In the genomic region with DNA sequence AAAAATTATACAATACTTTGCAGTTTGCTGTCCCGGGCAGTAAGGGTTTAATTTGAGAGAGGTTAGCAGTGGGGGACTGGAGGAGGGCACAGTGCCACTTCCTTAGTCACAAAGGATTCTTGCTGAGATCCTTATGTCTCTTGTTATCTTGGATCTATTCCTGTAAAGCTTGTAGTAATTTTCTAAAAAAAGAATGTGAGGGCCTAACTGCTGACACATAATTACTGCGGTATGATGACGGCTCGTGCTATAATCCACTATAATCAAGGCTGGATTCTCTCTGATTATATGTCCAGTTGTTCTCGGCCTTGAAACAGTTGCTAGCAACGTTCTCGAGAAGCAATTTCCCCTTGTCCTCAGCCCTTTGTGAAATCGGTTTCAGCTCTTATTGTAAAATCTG, we compare ENCODE assay signal across 15 mouse cellular contexts. TPM values are rescaled to one million over a fixed set of nuclear protein-coding genes. Genes with fewer than 3 reads are reported as not detected.
DNase-seq lines count a peak whose midpoint lies in the region; ATAC-seq and TF ChIP-seq lines count a peak whose summit lies in the region.
"Had no signal": no experiment of that assay in that cellular context is flagged by ENCODE, and none has a peak within 500 bp of the region (broad histone marks: within the 10 kb centered on the region; RNA-seq: fewer than 3 reads in every experiment).

No protein-coding gene starts in this region.

- no peaks in the 10 kb centered on the region for H3K36me3 ChIP-seq in forebrain, embryonic 14.5 days (ENCODE audit: control insufficient read depth, insufficient read depth, low read length)
- H3K36me3 ChIP-seq in forebrain, embryonic 15.5 days = no peaks in the 10 kb centered on the region
- no peaks in the 10 kb centered on the region for H3K36me3 ChIP-seq in lung, embryonic 15.5 days
- H3K36me3 ChIP-seq: liver, embryonic 15.5 days; midbrain, embryonic 10.5 days had no signal

- TF ChIP-seq POLR2A in lung, adult 2 months (IDR thresholded peaks at IDR 0.05; ENCODE audit: borderline replicate concordance, extremely low read depth, low read depth, low read length) = no peak

- TF ChIP-seq CTCF in lung, adult 2 months (IDR thresholded peaks at IDR 0.05; ENCODE audit: insufficient read depth, low read length) = no peak

- no peak overlapping the region for H3K4me3 ChIP-seq in forebrain, embryonic 14.5 days (ENCODE audit: low read depth, low read length)
- H3K4me3 ChIP-seq in forebrain, embryonic 15.5 days = no peak overlapping the region
- H3K4me3 ChIP-seq in lung, embryonic 15.5 days = no peak overlapping the region
- H3K4me3 ChIP-seq in lung, adult 2 months (replicated peaks; ENCODE audit: extremely low read depth, low read depth, low read length) = no peak overlapping the region
- H3K4me3 ChIP-seq: gastrocnemius, adult 2 months; liver, embryonic 15.5 days; midbrain, embryonic 10.5 days had no signal

- no peak overlapping the region for H3K9ac ChIP-seq in forebrain, embryonic 14.5 days (ENCODE audit: low read length)
- H3K9ac ChIP-seq in forebrain, embryonic 15.5 days (replicated peaks) = no peak overlapping the region
- H3K9ac ChIP-seq in lung, embryonic 15.5 days = no peak overlapping the region
- H3K9ac ChIP-seq: liver, embryonic 15.5 days had no signal

- H3K27me3 ChIP-seq in forebrain, embryonic 14.5 days (replicated peaks; ENCODE audit: control insufficient read depth, insufficient read depth, low read length) = no peaks in the 10 kb centered on the region
- no peaks in the 10 kb centered on the region for H3K27me3 ChIP-seq in forebrain, embryonic 15.5 days
- no peaks in the 10 kb centered on the region for H3K27me3 ChIP-seq in lung, embryonic 15.5 days
- H3K27me3 ChIP-seq: liver, embryonic 15.5 days had no signal

- WGBS in forebrain, embryonic 14.5 days = 38% methylated on average over 8 of the region's 8 CpGs
- 34% methylated on average over 8 of the region's 8 CpGs for WGBS in forebrain, embryonic 15.5 days
- WGBS in lung, embryonic 15.5 days = 58% methylated on average over 8 of the region's 8 CpGs
- 64% methylated on average over 8 of the region's 8 CpGs for WGBS in lung, adult 2 months

- no peak overlapping the region for H3K27ac ChIP-seq in forebrain, embryonic 14.5 days (ENCODE audit: low read depth, low read length)
- H3K27ac ChIP-seq in forebrain, embryonic 15.5 days (replicated peaks) = no peak overlapping the region
- peak overlapping the region; percentile 47; the same call in 1 of the 2 replicates for H3K27ac ChIP-seq in lung, embryonic 15.5 days
- H3K27ac ChIP-seq: gastrocnemius, adult 2 months; kidney, postnatal 0 days; liver, embryonic 15.5 days; midbrain, embryonic 10.5 days had no signal

- no peaks in the 10 kb centered on the region for H3K4me1 ChIP-seq in forebrain, embryonic 14.5 days (ENCODE audit: control insufficient read depth, insufficient read depth, low read length)
- no peaks in the 10 kb centered on the region; the same call in 1 of the 2 replicates for H3K4me1 ChIP-seq in forebrain, embryonic 15.5 days
- H3K4me1 ChIP-seq in lung, embryonic 15.5 days = peaks cover 15% of the 10 kb centered on the region
- no peaks in the 10 kb centered on the region for H3K4me1 ChIP-seq in lung, adult 2 months (ENCODE audit: control insufficient read depth, insufficient read depth, low read length)
- H3K4me1 ChIP-seq: liver, embryonic 15.5 days; midbrain, embryonic 10.5 days had no signal

- no peak overlapping the region for H3K4me2 ChIP-seq in forebrain, embryonic 14.5 days (ENCODE audit: low read length)
- no peak overlapping the region for H3K4me2 ChIP-seq in forebrain, embryonic 15.5 days (replicated peaks)
- no peak overlapping the region for H3K4me2 ChIP-seq in lung, embryonic 15.5 days
- H3K4me2 ChIP-seq: liver, embryonic 15.5 days had no signal

- ATAC-seq in forebrain, embryonic 14.5 days = no peak
- ATAC-seq in forebrain, embryonic 15.5 days (replicated peaks) = no peak
- peak; percentile 12; the same call in 1 of the 2 replicates for ATAC-seq in lung, embryonic 15.5 days (ENCODE audit: borderline replicate concordance, extremely low read depth, low FRiP score, low TSS enrichment)
- ATAC-seq in megakaryocyte progenitor cell, adult 5-6 weeks (replicated peaks; ENCODE audit: poor library complexity) = no peak
- ATAC-seq: inflammation-experienced regulatory T-cells, adult 6 months had no signal

- no peaks in the 10 kb centered on the region for H3K9me3 ChIP-seq in forebrain, embryonic 14.5 days (replicated peaks; ENCODE audit: control insufficient read depth, low read length)
- H3K9me3 ChIP-seq in forebrain, embryonic 15.5 days = no peaks in the 10 kb centered on the region
- no peaks in the 10 kb centered on the region for H3K9me3 ChIP-seq in lung, embryonic 15.5 days
- H3K9me3 ChIP-seq: liver, embryonic 15.5 days; midbrain, embryonic 10.5 days had no signal

- peak; percentile 18 for DNase-seq in forebrain, embryonic 14.5 days (ENCODE audit: low spot score)
- DNase-seq in lung, adult 2 months = no peak
- DNase-seq in cerebellum, adult 9-11 months = peak; percentile 92
- peak; percentile 17 for DNase-seq in telencephalon, adult 2 months (ENCODE audit: low read depth, low spot score)
- no peak for DNase-seq in spleen, postnatal 14 days (ENCODE audit: low spot score in 2 of 2)
- DNase-seq: adrenal gland, postnatal 36 days; gastrocnemius, adult 2 months; heart, postnatal 36 days had no signal

RNA-seq across cellular contexts. Expression of gene 1190002N15Rik, which starts 44.4 kb away (rescaled TPM):
- 6.6 and 7.0 TPM in 2 replicates for polyA plus RNA-seq in forebrain, embryonic 14.5 days (2014; fragmentation: Nextera tagmentation; extraction: Ambion mirVana)
- 8.3 and 13.3 TPM in 2 replicates for polyA plus RNA-seq in forebrain, embryonic 15.5 days (2015; fragmentation: Nextera tagmentation; extraction: Ambion mirVana)
- 26.0 and 29.0 TPM in 2 replicates for polyA plus RNA-seq in lung, embryonic 15.5 days (2015; fragmentation: Nextera tagmentation; extraction: Ambion mirVana)
- 52.6 and 60.7 TPM in 2 replicates for polyA plus RNA-seq in lung, adult 2 months (2012; rRNA removed)
- total RNA-seq in megakaryocyte progenitor cell, adult 5-6 weeks (2015) = 24.0 and 24.6 TPM in 2 replicates
- 19.4 and 21.0 TPM in 2 replicates for total RNA-seq in megakaryocyte progenitor cell, adult 5-6 weeks (2017)

Comparison
In these comparisons a context has a peak if more than half of its experiments do, and no peak if none do; other contexts are left out.
1. DNase-seq: peak in forebrain, embryonic 14.5 days (single experiment), cerebellum, adult 9-11 months (single experiment) and telencephalon, adult 2 months (single experiment); none in lung, adult 2 months (single experiment) and spleen, postnatal 14 days (0 of 2).